Mouse (Mus musculus) embryonic facial prominence, embryonic 10.5 days (tissue): ENCODE measurements at regions not wholly inside any gene's neighbourhood (a gene's known extent, or its start where the extent isn't known, plus 50 kb on each side); places are given as distances from the start of the nearest gene placed in this dataset.
A peak's percentile ranks its signal among the peaks of the same experiment; 100 is the strongest.

ENCODE experiments used
- DNase-seq: peaks from one replicate; pipeline ENCODE4 v3.0.0-alpha.2; 2017; ENCODE audit warnings: low spot score
- H3K27ac ChIP-seq: fragments of 300-500 bp; sonication (generic); replicated peaks from 2 replicates; pipeline ENCODE4 v1.5.1; 2016; ENCODE audit warnings: mild to moderate bottlenecking
- H3K27me3 ChIP-seq: fragments of 300-500 bp; sonication (generic); replicated peaks from 2 replicates; pipeline ENCODE4 v1.6.1; 2016; ENCODE audit warnings: low read depth, mild to moderate bottlenecking; ENCODE audit not compliant: poor library complexity, severe bottlenecking
- H3K36me3 ChIP-seq: fragments of 300-500 bp; sonication (generic); replicated peaks from 2 replicates; pipeline ENCODE4 v1.6.1; 2016; ENCODE audit warnings: mild to moderate bottlenecking, moderate library complexity
- H3K4me1 ChIP-seq: fragments of 300-500 bp; sonication (generic); 2 replicates; pipeline ENCODE4 v1.6.1; 2016
- H3K4me3 ChIP-seq: fragments of 300-500 bp; sonication (generic); 2 replicates; pipeline ENCODE4 v1.5.1; 2016; ENCODE audit warnings: mild to moderate bottlenecking, moderate library complexity
- H3K9me3 ChIP-seq: fragments of 300-500 bp; sonication (generic); 2 replicates; pipeline ENCODE4 v1.6.1; 2016; ENCODE audit warnings: mild to moderate bottlenecking
- WGBS: fragments of 180-500 bp; shearing (Covaris S2); methylation state at CpG from one replicate; pipeline ENCODE4 v1.1.7; 2016; 5-methylcytosine and 5-hydroxymethylcytosine counted together

DNA sequence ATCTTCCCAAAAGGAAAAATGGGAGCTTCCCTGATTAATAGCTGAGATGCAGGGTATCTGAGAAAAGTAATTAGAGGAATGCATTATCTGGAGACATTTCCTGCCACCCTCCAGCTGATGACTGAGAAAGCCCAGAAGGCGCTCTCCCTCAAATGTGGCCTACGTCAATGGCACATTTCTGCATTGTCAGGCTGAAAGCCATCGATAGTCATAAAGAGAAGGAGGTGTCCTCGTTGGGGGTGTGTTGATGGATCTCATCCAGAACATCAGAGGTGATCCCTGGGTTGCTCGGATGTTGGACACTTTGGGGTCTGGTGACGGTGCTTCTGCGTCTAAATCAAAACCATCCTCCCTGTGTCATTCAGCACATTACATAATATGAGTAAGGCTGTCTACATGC is 189.9 kb upstream of the BC052040 start:
- WGBS: 60% methylated on average over 7 of the region's 7 CpGs
- Histone ChIP-seq H3K9me3 (no peaks in the 10 kb centered on the region), H3K27me3 (no peaks in the 10 kb centered on the region), H3K27ac (peak overlapping the region; percentile 26; the same call in 1 of the 2 replicates), H3K4me1 (peaks cover 44% of the 10 kb centered on the region), H3K4me3 (no peak overlapping the region), H3K36me3 (no peaks in the 10 kb centered on the region)
- no peak for DNase-seq

- H3K9me3 ChIP-seq: no peaks in the 10 kb centered on the region
- WGBS: 37% methylated on average over 8 of the region's 8 CpGs
- no peak overlapping the region for H3K4me3 ChIP-seq
- peaks cover 38% of the 10 kb centered on the region for H3K4me1 ChIP-seq
- H3K27ac ChIP-seq: peak overlapping the region; percentile 26; the same call in 1 of the 2 replicates
- H3K27me3 ChIP-seq: no peaks in the 10 kb centered on the region
- DNase-seq: peak; percentile 70
- H3K36me3 ChIP-seq: no peaks in the 10 kb centered on the region
Observed at GRCm38 (mm10) chr2:115392082-115392762, 189.3 kb upstream of the BC052040 start.

- H3K27me3 ChIP-seq: no peaks in the 10 kb centered on the region
- H3K9me3 ChIP-seq: no peaks in the 10 kb centered on the region
- peaks cover 33% of the 10 kb centered on the region for H3K4me1 ChIP-seq
- H3K27ac ChIP-seq: no peak overlapping the region
- no peak overlapping the region for H3K4me3 ChIP-seq
- WGBS: 39% methylated on average over 4 of the region's 4 CpGs
- DNase-seq: no peak
- H3K36me3 ChIP-seq: no peaks in the 10 kb centered on the region
Observed at GRCm38 (mm10) chr2:115394091-115394490, 187.4 kb upstream of the BC052040 start.

GRCm38 (mm10) chr2:115398550-115398949 is 183.0 kb upstream of the BC052040 start:
- no peak for DNase-seq
- Histone ChIP-seq H3K36me3 (no peaks in the 10 kb centered on the region), H3K27me3 (no peaks in the 10 kb centered on the region), H3K9me3 (no peaks in the 10 kb centered on the region), H3K4me3 (no peak overlapping the region), H3K4me1 (peaks cover 6% of the 10 kb centered on the region), H3K27ac (no peak overlapping the region)
- 82% methylated on average over 4 of the region's 4 CpGs for WGBS

- Histone ChIP-seq H3K36me3 (no peaks in the 10 kb centered on the region), H3K4me1 (no peaks in the 10 kb centered on the region), H3K27me3 (no peaks in the 10 kb centered on the region), H3K27ac (no peak overlapping the region), H3K4me3 (no peak overlapping the region), H3K9me3 (no peaks in the 10 kb centered on the region)
- WGBS: 86% methylated on average over 6 of the region's 6 CpGs
- DNase-seq: no peak
Observed at GRCm38 (mm10) chr2:115399107-115399740, 182.3 kb upstream of the BC052040 start.

DNA sequence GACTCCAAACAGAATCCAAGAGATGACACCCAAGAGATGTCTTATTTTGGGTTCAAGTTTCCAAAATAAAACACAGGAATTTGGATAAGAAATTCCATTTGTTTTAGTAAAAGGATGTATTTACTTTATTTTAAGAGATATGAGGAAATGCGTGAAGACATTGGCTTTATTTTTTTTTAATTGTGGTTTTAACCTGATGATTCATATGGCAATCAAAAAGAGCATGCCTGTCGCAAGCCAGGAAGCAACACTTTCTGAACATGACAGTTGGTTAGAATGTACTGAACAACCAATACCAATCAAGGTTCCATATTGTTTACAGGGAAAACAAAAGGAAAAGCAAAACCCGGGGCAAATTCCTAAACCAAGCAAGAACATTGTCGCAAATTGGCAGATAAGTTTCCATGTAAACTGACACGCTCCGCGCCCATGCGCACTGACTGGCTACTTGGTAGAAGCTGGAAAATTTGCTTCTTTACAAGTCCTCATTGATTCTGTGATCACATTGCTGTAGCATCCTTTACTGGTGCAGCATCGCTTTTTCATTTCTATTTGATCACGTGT is 181.4 kb upstream of the BC052040 start:
- no peak for DNase-seq
- no peak overlapping the region for H3K27ac ChIP-seq
- H3K27me3 ChIP-seq: no peaks in the 10 kb centered on the region
- WGBS: 96% methylated on average over 10 of the region's 10 CpGs
- H3K9me3 ChIP-seq: no peaks in the 10 kb centered on the region
- H3K4me1 ChIP-seq: no peaks in the 10 kb centered on the region
- no peak overlapping the region for H3K4me3 ChIP-seq
- no peaks in the 10 kb centered on the region for H3K36me3 ChIP-seq

DNA sequence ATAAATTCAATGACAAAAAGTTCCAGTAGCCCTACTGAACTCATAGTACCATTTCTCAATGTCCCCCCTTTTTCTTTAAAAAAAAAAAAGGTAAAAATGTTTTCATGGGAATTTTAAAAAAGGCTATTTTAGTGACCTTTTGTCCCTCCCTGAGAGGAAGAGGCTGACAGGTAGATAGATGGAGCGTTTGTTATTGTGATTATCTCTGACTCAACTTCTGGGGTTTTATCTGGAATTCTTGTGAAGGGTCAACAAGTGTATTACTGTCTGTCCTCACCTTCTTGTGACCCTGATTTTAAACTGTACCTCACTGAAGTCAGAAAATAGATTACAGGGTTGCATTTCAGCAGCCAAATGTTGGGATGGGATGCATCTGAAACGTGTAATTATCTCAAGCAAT is 179.3 kb upstream of the BC052040 start:
- H3K4me1 ChIP-seq: no peaks in the 10 kb centered on the region
- no peak for DNase-seq
- H3K9me3 ChIP-seq: no peaks in the 10 kb centered on the region
- H3K27ac ChIP-seq: no peak overlapping the region
- no peak overlapping the region for H3K4me3 ChIP-seq
- H3K27me3 ChIP-seq: no peaks in the 10 kb centered on the region
- 67% methylated on average over 2 of the region's 2 CpGs for WGBS
- H3K36me3 ChIP-seq: no peaks in the 10 kb centered on the region

DNA sequence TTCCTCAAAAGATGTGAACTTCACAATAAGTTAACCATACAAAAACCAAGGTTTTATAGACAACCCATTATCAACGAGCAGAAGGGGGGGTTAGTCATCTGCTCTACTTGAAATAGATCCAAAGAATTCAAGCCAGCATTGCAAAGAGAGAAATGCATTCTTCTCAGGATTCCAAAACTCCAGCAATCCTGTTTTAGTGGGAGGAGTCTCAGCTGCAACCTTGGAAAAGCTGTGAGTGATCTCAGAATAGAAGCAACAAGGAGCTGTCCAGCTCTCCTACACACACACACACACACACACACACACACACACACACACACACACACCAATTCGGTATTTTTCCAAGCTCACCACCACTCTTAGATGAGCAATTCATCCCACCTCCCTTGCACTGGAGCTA is 149.0 kb upstream of the BC052040 start:
- Histone ChIP-seq H3K4me1 (no peaks in the 10 kb centered on the region), H3K27me3 (no peaks in the 10 kb centered on the region), H3K9me3 (no peaks in the 10 kb centered on the region), H3K27ac (no peak overlapping the region), H3K4me3 (no peak overlapping the region), H3K36me3 (no peaks in the 10 kb centered on the region)
- no peak for DNase-seq
- 72% methylated on average over 2 of the region's 2 CpGs for WGBS

GRCm38 (mm10) chr2:115441100-115441499 is 140.4 kb upstream of the BC052040 start:
- H3K4me1 ChIP-seq: peaks cover 7% of the 10 kb centered on the region; the same call in 1 of the 2 replicates
- 29% methylated on average over 1 of the region's 1 CpGs for WGBS
- H3K4me3 ChIP-seq: no peak overlapping the region
- no peaks in the 10 kb centered on the region for H3K36me3 ChIP-seq
- H3K9me3 ChIP-seq: no peaks in the 10 kb centered on the region
- H3K27ac ChIP-seq: no peak overlapping the region
- no peak for DNase-seq
- no peaks in the 10 kb centered on the region for H3K27me3 ChIP-seq

DNA sequence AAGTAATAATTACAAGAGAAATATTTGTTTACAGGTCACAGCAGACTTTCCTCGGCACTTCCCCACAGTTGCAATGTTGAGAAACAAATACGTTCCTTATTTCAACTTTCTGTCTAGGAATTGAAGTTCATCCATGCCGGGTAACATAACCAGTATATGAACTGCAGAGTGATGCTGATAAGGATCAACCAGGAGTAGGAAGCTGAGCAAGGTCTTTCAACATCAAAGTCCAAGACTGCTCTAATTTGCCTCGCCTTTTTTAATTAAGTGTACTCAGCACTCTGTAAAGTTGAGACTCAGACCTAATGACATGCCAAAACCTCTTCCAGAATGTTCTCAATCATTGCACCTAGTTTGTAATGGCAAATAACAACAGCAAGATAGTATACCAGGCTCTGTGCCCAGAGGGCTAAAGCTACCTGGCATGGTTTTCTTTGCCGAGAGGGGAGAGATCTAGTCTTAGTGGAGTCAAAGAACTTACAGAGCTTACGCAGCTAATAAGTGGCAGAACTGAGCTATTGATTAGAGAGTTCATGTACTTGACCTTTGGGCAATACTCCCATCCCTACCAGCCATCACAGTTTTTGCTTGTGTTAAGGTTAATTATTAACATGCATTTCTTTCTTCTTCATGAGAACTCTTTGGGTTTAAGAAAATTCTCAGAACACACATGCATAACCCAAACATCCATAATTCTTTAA is 131.6 kb upstream of the BC052040 start:
- Histone ChIP-seq H3K4me1 (peaks cover 10% of the 10 kb centered on the region), H3K27me3 (no peaks in the 10 kb centered on the region), H3K4me3 (no peak overlapping the region), H3K27ac (no peak overlapping the region), H3K36me3 (no peaks in the 10 kb centered on the region), H3K9me3 (no peaks in the 10 kb centered on the region)
- WGBS: 76% methylated on average over 6 of the region's 6 CpGs
- no peak for DNase-seq

- H3K27me3 ChIP-seq: no peaks in the 10 kb centered on the region
- no peak overlapping the region for H3K4me3 ChIP-seq
- DNase-seq: no peak
- WGBS: 44% methylated on average over 6 of the region's 6 CpGs
- H3K36me3 ChIP-seq: no peaks in the 10 kb centered on the region
- H3K4me1 ChIP-seq: peaks cover 26% of the 10 kb centered on the region
- no peaks in the 10 kb centered on the region for H3K9me3 ChIP-seq
- H3K27ac ChIP-seq: no peak overlapping the region
Observed at GRCm38 (mm10) chr2:115455593-115455992, 125.9 kb upstream of the BC052040 start.

DNA sequence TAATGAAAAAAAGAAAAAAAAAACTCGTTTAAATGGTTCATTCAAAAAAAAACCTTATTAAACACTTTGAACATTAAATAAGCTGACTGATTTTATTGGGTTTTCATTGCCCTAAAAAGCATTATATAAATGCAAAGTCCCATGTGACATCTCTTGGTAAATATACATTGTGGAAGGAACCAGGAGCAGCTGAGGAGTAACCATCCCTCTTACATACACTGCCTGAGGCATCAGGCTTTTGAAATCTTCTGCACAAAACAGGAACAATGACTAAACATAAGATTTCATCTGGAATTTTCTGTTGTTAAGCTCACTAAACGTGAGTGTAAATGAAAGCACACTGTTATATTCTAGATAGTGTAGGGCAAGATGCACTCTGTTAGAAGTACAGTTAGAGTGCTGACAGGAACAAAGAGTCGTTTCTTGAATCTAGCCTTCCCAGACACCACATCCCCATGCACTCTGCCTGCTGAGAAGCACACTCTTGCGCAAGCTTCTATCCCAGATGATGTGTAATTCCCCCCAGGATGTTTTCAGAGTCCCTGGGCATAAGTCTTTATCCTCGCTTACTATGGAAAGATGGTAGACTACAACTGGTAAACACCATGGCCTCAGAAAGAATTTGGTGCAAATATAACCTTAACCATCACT is 125.0 kb upstream of the BC052040 start:
- WGBS: 62% methylated on average over 5 of the region's 5 CpGs
- no peak overlapping the region for H3K27ac ChIP-seq
- no peak for DNase-seq

More for the DNA sequence above, 125.0 kb upstream of the BC052040 start:
- no peaks in the 10 kb centered on the region for H3K27me3 ChIP-seq
- H3K36me3 ChIP-seq: no peaks in the 10 kb centered on the region
- peaks cover 27% of the 10 kb centered on the region for H3K4me1 ChIP-seq
- no peaks in the 10 kb centered on the region for H3K9me3 ChIP-seq
- H3K4me3 ChIP-seq: no peak overlapping the region
